Mouse (Mus musculus) liver, adult 2 months (tissue): ENCODE data around the gene Tex14. TPM values are rescaled to one million over a fixed set of nuclear protein-coding genes. Genes with fewer than 3 reads are reported as not detected.
A peak's percentile ranks its signal among the peaks of the same experiment; 100 is the strongest.

Experiments used
- DNase-seq: peaks from one replicate; pipeline ENCODE4 v3.0.0-alpha.2; 2011; ENCODE audit warnings: low read depth, low spot score; ENCODE audit errors: extremely low read depth
- H3K27ac ChIP-seq: fragments of 200-500 bp; replicated peaks from 2 replicates; pipeline ENCODE4 v1.5.1; 2012; ENCODE audit warnings: low read depth, mild to moderate bottlenecking, control low read depth, inconsistent platforms, low read length; ENCODE audit not compliant: insufficient read depth
- H3K27me3 ChIP-seq: fragments of 200-500 bp; 2 replicates; pipeline ENCODE4 v1.6.1; 2012; ENCODE audit warnings: mild to moderate bottlenecking, moderate library complexity, low read length, inconsistent platforms; ENCODE audit not compliant: control insufficient read depth, insufficient read depth
- H3K36me3 ChIP-seq: fragments of 200-500 bp; 2 replicates; pipeline ENCODE4 v1.6.1; 2012; ENCODE audit warnings: low read length, inconsistent platforms; ENCODE audit not compliant: control insufficient read depth, insufficient read depth
- H3K4me1 ChIP-seq: fragments of 200-500 bp; 2 replicates; pipeline ENCODE4 v1.6.1; 2011; ENCODE audit warnings: low read length; ENCODE audit not compliant: control insufficient read depth, insufficient read depth
- H3K4me3 ChIP-seq: fragments of 200-500 bp; 2 replicates; pipeline ENCODE4 v1.5.1; 2011; ENCODE audit warnings: low read depth, mild to moderate bottlenecking, control low read depth, low read length, moderate library complexity; ENCODE audit not compliant: insufficient read depth
- H3K79me2 ChIP-seq: fragments of 200-500 bp; 2 replicates; pipeline ENCODE4 v1.6.1; 2012; ENCODE audit warnings: inconsistent platforms, mild to moderate bottlenecking, low read length, moderate library complexity; ENCODE audit not compliant: control insufficient read depth, insufficient read depth
- H3K9ac ChIP-seq: fragments of 200-500 bp; 2 replicates; pipeline ENCODE4 v1.6.1; 2012; ENCODE audit warnings: low read depth, mild to moderate bottlenecking, control low read depth, inconsistent platforms, low read length
- CTCF ChIP-seq: fragments of 200-500 bp; IDR thresholded peaks from 2 replicates; pipeline ENCODE4 v1.5.1; 2011; ENCODE audit warnings: low read depth, low read length, control low read depth
- POLR2A ChIP-seq: fragments of 200-500 bp; IDR thresholded peaks from 2 replicates; pipeline ENCODE4 v1.6.1; 2011; ENCODE audit warnings: low read length, control low read depth; ENCODE audit not compliant: insufficient read depth; ENCODE audit errors: extremely low read depth
- WGBS: fragments of 180-500 bp; shearing (Covaris S2); methylation state at CpG from one replicate; pipeline ENCODE4 v1.1.7; 2018; 5-methylcytosine and 5-hydroxymethylcytosine counted together
- polyA plus RNA-seq: library from polyadenylated mRNA; depleted of rRNA; stranded (reverse); fragments of >200 nt; gene quantifications from 2 replicates; pipeline ENCODE4 v1.2.3, GENCODE M21; 2012
- total RNA-seq: library from RNA; depleted of rRNA; stranded (reverse); fragments of >200 nt; gene quantifications from 2 replicates; pipeline ENCODE4 v1.2.3, GENCODE M21; 2014

Tex14 gene
- total and polyA plus RNA-seq, 2 experiments, result 0.02 to 0.28 TPM

- Histone ChIP-seq H3K27me3 (no peaks in the 10 kb centered on the region), H3K79me2 (no peaks in the 10 kb centered on the region), H3K4me1 (no peaks in the 10 kb centered on the region), H3K27ac (no peak overlapping the region), H3K36me3 (no peaks in the 10 kb centered on the region), H3K4me3 (no peak overlapping the region), H3K9ac (no peak overlapping the region)
- TF ChIP-seq CTCF, result no peak
- no peak for TF ChIP-seq POLR2A
- DNase-seq, result no peak
- 86% methylated on average over 7 of the region's 7 CpGs for whole genome bisulfite sequencing
Measured at GRCm38 (mm10) chr11:87367061-87367460, 37.8 kb upstream of the Tex14 start.

DNA sequence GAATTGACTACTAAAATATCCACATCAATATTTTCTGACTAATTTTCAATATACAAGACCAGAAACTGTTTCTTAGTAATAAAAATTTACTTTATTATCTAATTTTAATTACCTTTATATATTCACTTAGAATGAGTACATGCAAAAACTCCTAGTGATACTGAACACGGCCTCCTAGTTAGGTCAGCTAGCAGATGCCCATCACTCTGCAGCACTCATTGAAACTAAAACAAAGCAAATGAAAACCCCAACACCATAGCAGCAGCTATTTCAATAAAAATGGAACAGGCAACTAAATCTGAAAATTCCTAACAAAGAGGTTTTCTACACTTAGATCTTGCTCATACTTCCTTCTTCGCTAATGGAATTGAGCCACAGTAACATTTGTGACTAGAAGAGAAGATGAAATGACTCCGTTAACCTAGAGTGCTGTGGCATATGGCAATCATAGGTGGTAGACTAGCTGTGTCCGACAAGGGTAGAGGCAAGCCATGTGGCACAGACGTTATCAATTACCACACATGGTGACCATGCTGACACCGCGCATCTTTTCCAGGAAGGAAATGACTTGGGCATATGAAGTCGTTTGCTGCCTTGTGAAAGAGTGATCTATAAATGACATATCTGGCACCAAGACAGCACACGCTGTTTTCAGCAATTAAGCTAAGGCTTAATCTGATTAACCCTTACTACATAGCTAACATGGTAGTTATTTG, 36.8 kb upstream of the Tex14 start:
- H3K27me3 ChIP-seq, result no peaks in the 10 kb centered on the region
- H3K36me3 ChIP-seq, result no peaks in the 10 kb centered on the region
- H3K9ac ChIP-seq, result no peak overlapping the region
- H3K4me3 ChIP-seq, result no peak overlapping the region
- DNase-seq, result no peak
- H3K27ac ChIP-seq, result no peak overlapping the region
- no peak for TF ChIP-seq POLR2A
- no peak for TF ChIP-seq CTCF
- no peaks in the 10 kb centered on the region for H3K79me2 ChIP-seq
- H3K4me1 ChIP-seq, result no peaks in the 10 kb centered on the region
- 74% methylated on average over 9 of the region's 9 CpGs for WGBS

- Histone ChIP-seq H3K9ac (no peak overlapping the region), H3K79me2 (no peaks in the 10 kb centered on the region), H3K4me1 (no peaks in the 10 kb centered on the region), H3K27me3 (no peaks in the 10 kb centered on the region), H3K27ac (no peak overlapping the region), H3K4me3 (no peak overlapping the region), H3K36me3 (no peaks in the 10 kb centered on the region)
- DNase-seq, result no peak
- no peak for TF ChIP-seq POLR2A
- WGBS, result 96% methylated on average over 4 of the region's 4 CpGs
Measured at GRCm38 (mm10) chr11:87384551-87384950, 20.3 kb upstream of the Tex14 start.

DNA sequence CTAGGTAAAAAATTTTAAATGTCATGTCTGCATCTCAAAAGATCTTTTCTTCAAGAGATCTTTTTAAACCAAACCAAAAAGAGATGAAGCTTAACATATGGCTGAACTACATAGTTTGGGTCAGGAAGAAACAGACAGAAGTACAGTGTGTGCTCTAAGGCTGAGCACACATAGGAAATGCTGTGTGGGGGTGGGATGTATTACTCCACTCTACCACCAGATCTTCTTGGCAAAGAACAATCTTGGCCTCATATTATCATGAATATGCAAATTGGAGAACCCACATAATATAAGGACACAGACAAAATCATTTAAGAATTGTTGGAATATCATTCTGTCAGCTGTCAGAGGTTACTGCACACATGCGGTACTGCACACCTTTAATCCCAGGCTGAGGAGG, 19.2 kb upstream of the Tex14 start:
- Histone ChIP-seq H3K4me1 (no peaks in the 10 kb centered on the region), H3K36me3 (no peaks in the 10 kb centered on the region), H3K4me3 (no peak overlapping the region), H3K27ac (no peak overlapping the region), H3K27me3 (no peaks in the 10 kb centered on the region), H3K79me2 (no peaks in the 10 kb centered on the region), H3K9ac (no peak overlapping the region)
- no peak for TF ChIP-seq CTCF
- TF ChIP-seq POLR2A, result no peak
- DNase-seq, result no peak
- 97% methylated on average over 1 of the region's 1 CpGs for WGBS

DNA sequence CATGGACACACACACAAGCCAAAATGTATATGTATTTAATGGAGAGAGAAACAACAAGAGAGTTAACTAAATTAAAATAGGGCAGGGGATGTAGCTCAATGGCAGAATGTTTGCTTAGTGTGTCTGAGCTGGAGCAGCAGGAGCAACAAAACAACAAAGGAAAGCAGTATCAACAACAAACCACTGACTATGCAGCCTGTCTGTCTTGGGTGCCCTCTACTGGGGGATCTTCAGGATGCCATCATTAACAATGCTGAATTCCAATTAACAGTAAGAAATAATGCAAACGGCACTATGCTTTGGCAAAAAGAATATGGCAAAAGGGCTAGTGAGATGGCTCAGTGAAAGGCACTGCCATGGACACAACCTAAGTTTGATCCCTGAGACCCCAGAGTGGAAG, 11.0 kb upstream of the Tex14 start:
- H3K27ac ChIP-seq, result no peak overlapping the region
- H3K27me3 ChIP-seq, result no peaks in the 10 kb centered on the region
- TF ChIP-seq CTCF (0 out of 2 replicates have a peak, but pooled peaks have one; percentile 13), POLR2A (no peak)
- 53% methylated on average over 1 of the region's 1 CpGs for WGBS
- no peaks in the 10 kb centered on the region for H3K36me3 ChIP-seq
- no peaks in the 10 kb centered on the region for H3K4me1 ChIP-seq
- no peak overlapping the region for H3K4me3 ChIP-seq
- no peaks in the 10 kb centered on the region for H3K79me2 ChIP-seq
- H3K9ac ChIP-seq, result no peak overlapping the region
- no peak for DNase-seq

DNA sequence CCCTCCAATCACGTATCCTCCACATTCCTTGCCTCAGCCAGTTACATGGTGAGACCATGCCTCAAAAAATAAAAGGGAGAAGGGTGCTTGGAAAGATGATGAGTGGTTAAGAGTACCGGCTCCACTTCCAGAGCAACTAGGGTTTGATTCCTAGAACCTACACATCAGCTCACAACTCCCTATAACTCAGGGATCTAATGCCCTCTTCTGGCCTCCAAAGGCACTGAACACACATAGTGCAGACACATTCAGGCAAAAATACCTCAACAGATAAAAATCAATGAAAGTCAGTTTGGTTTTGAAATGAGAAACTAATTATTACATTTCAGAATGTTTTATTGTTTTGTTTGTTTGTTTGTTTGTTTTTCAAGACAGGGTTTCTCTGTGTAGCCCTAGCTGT, 6.5 kb upstream of the Tex14 start:
- Histone ChIP-seq H3K9ac (no peak overlapping the region), H3K27me3 (no peaks in the 10 kb centered on the region), H3K4me1 (no peaks in the 10 kb centered on the region), H3K27ac (no peak overlapping the region), H3K4me3 (no peak overlapping the region), H3K36me3 (no peaks in the 10 kb centered on the region), H3K79me2 (no peaks in the 10 kb centered on the region)
- DNase-seq, result no peak
- 94% methylated on average over 2 of the region's 2 CpGs for WGBS
- TF ChIP-seq CTCF, result no peak
- TF ChIP-seq POLR2A, result no peak
